Mouse (Mus musculus) spleen, embryonic (tissue): Measurements from ENCODE around the gene Pla2g6.

Experiments
- CTCF ChIA-PET: fragments of 350-600 bp; sonication (Branson Sonifier 250); formaldehyde crosslinking; loops from one replicate; lab custom pipeline; 2022; lab: Charles Lee

Gene Pla2g6

DNA sequence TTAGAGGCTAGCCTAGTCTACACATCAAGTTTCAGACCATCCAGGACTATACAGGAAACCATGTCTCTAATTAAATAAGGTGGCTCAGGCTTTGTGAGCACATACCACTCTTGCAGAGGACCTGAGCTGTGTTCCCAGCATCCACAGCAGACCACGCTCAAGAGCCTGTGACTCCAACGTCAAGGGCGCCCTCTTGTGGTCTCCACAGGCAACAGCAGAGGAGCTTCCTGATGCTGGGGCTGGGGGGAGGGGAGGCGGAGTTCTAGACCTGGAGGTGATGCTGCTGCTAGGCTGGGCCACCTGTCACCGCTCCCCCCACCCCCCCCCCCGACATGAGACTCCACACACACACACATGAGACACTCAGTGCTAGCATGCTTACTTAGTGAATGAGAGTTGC lies 48.0 kb downstream of the Pla2g6 start:
- CTCF ChIA-PET, result interaction anchor here (0.7 kb wide), 1 partner anchor 1475 kb away, joined by 6 read pairs; no protein-coding TSS in a partner anchor

DNA sequence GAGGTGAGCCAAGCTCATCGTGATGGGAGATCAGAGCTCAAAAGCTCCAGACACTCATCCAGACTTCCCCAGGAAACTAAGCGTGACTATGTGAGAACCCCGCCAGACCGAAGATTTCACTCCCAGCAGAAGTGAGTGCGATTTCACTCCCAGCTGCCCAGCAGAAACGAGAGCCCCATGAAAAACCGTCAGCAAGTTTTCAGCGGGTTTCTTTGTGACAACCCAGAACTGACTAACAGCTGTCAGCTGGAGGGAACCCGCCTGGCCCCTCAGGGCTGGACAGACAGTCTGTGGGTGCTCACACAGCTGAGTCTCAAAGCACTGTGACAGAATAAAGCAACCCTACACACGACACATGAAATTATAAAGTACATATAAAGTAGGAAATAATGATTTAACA lies 50.5 kb downstream of the Pla2g6 start:
- CTCF ChIA-PET, result no interaction called here

DNA sequence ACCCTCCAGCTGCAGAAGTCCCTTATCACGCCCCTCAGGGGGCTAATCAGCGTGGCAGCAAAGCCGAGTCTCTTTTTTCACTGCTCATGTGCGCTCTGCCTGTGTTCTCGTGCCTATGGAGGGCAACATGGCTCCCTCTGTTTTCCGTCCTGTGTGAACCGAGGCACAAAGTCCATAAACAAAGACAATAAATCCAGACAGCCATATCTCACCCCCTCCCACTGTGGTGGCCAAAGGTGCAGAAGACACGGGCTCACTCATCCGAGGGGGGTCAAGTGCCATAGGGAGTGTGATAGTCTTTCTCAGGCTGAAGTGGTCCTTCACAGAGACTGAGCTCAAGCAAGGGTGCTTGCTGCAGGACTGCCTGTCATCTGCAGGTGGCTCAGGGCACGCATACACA lies 55.2 kb downstream of the Pla2g6 start:
- CTCF ChIA-PET, result interaction anchor here (0.7 kb wide), 1 partner anchor 183 kb away, joined by 12 read pairs; no protein-coding TSS in a partner anchor

DNA sequence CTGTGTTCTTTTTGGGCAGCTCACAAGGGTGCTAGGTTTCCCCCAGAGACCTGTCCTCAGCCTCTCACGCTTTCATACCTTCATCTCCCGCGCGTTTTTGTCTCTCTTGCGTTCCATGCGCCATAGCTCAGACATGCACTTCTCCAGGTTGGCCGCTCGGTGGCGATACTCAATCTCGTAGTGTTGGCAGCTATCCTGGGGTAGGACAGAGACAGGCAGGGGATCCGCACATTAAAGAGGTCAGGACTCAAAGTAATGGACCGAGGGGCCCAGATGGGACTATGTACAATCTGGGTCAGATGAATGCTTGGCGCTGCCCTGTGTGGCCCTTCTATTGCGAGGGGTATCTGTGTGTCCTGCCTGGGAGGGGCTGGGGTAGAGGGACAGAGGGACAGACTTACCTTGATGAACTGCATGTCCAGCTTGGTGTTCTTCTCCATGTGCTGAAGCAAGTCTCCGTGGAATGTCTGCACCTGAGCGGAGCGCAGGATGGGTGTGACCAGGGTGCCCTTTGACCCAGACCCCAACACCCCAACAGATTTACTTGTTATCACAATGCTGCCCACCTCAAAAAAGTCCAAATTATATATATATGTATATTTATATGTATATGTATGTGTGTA lies 57.0 kb downstream of the Pla2g6 start:
- CTCF ChIA-PET, result interaction anchor here (1.1 kb wide), 1 partner anchor 131 kb away, joined by 3 read pairs; the partner anchor contains the start of gene Polr2f

DNA sequence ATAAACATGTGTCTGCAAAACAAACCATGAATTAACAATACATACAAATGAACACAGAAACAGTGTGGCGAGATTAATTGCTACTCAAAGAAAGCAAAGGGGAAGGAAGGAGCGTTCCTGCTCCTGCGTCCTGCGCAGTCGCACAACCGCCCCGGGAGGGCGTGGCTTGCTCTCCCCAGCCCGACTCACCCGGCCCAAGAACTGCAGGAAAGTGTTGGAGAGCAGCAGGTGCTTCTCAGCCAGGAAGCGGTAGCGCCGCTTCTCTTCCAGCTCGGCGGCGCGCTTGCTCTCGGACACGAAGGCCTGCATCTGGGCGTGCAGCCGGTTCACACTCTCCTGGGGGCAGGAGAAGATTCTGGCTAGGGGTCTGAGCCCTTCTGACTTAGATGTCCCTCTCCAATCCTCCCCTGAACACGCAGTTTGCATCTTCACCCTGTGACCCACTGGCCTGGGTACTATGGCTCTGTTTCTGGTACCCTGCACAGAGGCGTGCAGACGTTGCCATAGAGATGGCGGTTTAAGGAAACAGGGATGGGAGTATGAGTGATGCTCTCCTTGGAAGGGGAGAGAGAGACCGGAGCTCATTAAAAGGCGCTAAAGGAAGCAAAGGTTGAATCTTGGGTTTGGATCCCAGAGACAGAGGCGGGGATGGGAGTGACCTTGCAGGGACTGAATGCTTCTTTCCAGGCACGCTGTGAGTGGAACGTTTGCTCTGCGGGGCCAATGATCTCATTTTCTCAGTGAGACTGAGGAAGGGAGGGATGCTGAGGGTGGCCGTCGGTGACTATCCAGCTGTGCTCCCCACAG lies 57.7 kb downstream of the Pla2g6 start:
- CTCF ChIA-PET, result interaction anchor here (1.1 kb wide), 1 partner anchor 130 kb away, joined by 3 read pairs; the partner anchor contains the start of gene Polr2f

DNA sequence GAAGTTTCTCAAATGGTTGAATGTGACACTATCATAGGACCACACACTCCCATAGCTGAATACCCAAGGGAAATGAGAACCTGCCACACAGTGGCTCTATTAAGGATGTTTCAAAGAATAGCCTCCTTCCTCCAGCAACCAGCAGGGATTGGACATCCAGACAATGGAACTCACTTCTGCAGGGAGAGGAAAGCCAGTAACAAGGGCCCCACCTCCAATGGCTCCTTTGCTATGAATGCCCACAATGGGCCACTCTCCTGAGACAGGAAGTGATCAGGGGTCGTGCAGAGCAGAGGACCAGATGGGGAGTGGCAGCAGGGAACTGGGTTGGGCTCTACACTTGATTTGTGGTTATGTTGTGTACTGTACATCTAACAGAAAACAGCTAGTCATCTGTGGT lies 59.7 kb downstream of the Pla2g6 start:
- CTCF ChIA-PET, result no interaction called here

DNA sequence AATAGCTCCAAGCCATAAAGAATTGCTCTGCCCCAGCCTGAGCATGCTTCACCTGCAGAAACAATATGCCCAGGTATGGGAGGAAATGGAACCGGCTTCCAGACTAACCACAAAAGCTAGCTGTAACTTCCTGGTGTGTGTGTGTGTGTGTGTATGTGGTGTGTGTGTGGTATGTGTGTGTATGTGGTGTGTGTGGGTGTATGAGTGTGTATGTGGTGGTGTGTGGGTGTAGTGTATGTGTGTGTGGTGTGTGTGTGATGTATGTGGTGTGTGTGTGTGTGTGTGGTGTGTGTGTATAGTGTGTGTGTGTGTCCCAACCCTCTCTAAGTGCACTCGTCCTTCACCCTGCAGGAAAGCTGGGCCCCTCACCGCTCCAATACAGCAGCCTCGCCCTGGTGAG lies 62.8 kb downstream of the Pla2g6 start:
- CTCF ChIA-PET, result interaction anchor here (0.6 kb wide), 1 partner anchor 507 kb away, joined by 9 read pairs; no protein-coding TSS in a partner anchor

DNA sequence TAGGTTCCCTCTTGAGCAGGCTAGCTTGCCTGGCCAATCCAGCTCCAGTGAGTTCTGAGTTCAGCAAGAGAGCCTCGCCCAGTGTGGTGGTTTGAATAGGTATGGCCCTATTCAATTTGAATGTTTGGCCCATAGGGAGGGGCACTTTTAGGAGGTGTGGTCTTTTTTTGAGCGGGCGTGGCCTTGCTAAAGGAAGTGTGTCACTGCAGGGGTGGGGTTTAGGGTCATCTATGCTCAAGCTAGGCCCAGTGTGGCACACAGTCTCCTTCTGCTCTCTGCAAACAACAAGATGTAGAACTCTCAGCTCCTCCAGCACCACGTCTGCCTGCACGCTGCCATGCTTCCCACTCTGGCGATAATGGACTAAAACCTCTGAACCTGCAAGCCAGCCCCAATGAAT lies 64.5 kb downstream of the Pla2g6 start:
- CTCF ChIA-PET, result no interaction called here

DNA sequence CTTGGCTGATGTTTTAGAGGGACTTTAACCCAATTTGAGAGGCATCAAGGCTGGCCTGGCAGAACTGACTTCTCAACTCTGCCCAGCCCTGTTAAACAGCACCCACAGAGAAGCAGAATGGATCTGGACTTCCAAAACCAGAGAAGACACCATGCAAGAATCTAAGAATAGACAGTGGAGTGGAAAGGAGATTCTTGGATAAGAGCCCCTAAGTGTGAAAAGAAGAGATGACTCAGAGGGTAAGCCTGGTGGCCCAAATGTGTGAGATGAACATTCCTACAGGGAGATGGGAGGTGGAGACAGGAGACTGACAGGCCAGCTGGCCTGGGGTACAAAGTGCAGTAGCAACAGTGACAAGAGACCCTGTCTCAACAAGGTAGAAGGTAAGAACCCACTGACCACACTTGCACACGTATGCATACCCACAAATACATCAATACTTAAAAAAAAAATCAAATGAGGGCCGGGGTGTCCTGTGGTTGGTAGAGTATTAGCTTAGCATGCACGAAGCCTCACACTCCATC lies 65.3 kb downstream of the Pla2g6 start:
- CTCF ChIA-PET, result interaction anchor here (0.6 kb wide), 1 partner anchor 12 kb away, joined by 8 read pairs; no protein-coding TSS in a partner anchor

DNA sequence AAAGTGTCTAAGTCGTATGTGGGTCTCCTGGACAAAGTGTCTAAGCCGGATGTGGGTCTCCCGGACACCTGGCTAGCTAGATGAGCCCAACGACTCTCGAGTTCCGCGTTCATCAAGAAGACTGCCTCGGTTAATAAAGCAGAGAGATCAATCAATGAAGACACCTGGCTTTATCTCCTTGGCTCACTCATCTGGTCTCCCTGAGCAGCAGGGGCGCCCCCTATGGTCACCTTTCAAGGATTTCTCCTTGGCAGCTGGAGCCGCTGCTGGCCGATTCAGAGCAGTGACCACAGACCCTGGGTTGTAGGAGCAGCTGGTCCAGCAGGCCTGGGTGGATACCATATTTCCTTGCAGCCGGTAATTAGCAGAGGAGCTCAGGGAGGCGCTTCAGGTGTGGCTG lies 65.8 kb downstream of the Pla2g6 start:
- CTCF ChIA-PET, result no interaction called here

DNA sequence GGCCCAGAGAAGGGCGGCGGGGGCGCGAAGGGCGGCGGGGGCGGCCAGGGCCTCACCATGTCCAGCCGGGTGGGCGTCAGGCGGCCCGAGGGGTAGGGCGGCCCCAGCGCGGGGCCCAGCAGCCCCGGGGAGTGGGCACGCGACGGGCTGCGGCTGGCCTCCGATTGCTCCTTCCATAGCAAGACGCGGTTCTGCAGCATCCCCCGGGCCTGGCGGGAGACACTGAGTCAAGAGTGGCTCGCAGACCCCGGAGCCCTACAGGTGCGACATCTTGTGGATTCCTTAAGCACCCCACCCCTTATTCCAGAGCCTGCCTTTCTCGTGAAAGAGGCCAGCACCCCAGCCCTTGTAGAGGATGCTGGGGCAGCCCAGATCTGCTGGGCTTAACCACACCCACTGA lies 66.4 kb downstream of the Pla2g6 start:
- CTCF ChIA-PET, result no interaction called here

DNA sequence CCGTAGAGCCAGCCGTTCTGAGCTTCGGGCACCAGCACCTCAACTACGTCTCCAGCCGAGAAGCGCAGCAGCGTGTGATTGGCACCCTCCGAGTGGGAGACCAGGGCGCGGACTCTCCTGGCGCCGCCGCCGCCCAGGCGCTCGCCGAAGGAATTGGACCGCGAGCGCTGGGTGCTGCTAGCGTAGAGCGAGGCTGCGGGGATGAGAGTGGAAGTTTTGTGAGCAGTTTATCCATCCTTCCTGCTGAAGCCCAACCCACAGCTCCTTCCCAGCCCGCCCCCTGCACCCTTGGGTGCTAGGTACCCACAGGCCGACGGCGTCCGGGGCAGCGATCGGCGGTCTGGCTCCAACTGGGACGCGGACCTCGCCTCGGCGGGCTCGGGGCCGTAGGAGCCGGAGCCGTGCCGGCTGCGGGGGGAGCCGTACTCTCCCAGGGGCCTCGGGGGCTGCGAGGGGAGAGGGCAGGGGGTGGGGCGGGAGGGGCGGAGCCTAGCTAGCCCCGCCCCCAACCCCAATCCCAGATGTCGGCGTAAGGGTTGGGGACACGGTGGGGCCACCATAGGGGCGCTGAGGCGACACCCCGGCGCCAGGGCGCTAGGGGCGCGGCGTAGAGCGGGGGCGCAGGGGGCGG lies 67.0 kb downstream of the Pla2g6 start:
- CTCF ChIA-PET, result no interaction called here

DNA sequence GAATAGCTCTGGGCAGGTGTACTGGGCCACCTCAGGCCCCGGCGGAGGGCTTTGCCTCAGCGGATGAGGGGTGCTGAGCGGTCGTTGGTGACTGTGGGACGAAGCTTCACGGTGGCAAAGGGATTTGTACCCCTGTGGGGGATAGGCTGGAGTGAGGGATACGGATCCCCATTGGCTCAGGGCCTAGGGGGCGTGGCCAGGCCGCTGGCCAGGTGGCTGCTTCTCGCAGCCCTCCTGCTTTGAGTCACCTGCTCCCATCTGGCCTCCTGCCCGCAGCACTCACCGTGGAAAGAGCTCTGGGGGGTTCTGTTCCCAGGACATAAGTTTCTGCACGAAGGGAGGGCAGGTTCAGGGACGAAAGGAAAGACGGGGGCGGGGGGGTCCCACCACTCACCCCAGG lies 69.7 kb downstream of the Pla2g6 start:
- CTCF ChIA-PET, result no interaction called here

DNA sequence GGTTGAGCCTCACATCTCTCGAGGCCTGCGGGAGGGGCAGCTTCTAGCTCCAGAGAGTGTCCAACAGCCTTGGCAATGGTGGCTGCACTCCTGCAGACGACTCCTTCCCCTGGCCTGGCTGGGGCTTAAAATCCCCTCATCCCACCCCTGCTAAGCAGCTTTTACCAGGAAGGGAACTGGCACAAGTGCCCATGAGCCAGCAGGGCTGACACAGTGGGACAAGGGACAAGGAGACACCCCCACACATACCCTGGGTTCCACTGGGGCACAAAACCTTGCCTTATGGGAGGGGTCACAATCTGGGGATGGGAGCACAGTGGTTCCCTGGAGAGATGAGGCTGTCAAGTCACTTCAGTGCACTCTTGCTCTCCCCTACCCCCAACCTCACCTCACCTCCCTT lies 73.5 kb downstream of the Pla2g6 start, which contains the start of gene Slc16a8:
Gene Slc16a8 (minus strand): TSS at position 101 of the 400 bp plus-strand sequence.
- CTCF ChIA-PET, result no interaction called here

DNA sequence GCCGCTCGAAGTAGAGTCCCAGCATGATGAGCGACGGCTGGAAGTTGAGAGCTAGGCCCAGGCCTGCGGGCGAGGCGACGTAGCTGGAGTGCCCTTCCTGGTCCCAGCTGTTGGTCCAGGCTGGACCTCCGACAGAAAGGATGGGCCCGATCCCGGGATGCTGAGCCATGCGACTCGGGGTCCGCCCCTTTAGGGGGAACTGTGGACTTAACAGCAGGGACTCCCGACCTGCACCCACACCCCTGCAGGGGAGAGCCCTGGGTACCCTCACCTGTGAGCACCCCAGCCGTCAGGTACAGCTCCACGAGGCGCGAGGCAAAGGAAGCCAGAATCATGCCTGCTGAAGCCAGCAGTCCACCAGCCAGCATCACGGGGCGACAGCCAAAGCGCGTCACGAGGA lies 75.6 kb downstream of the Pla2g6 start:
- CTCF ChIA-PET, result no interaction called here

DNA sequence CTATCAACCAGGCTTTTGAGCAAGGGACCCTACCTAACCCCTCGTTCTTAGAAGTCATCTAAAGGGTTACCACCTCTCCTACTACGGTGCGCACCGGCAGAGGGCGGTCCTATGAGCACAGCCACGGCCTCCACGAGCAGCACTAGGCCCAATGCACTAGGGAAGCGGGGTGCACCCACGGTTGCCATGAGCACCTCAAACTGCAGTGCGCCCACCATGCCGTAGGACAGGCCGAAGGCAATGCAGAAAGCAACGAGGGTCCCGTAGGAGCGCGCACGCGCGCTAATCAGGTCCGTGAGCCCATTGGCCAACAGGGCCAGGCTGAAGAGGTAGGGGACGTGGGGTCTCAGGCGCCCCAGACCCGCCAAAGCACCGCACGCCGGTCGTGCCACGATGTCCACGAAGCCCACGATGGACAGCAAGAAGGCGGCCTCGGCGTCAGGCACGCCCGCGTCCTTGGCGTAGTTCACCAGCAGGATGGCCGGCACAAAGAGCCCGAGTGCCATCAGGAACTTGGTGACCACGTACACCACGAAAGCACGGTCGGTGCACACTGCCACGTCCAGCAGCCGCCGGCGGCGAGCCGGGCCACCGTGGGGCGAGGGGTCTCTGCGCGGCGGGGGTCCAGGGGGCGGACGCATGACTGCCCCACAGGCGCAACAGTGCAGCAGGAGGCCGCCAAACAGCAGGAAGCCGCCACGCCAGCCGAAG lies 76.3 kb downstream of the Pla2g6 start:
- CTCF ChIA-PET, result no interaction called here

DNA sequence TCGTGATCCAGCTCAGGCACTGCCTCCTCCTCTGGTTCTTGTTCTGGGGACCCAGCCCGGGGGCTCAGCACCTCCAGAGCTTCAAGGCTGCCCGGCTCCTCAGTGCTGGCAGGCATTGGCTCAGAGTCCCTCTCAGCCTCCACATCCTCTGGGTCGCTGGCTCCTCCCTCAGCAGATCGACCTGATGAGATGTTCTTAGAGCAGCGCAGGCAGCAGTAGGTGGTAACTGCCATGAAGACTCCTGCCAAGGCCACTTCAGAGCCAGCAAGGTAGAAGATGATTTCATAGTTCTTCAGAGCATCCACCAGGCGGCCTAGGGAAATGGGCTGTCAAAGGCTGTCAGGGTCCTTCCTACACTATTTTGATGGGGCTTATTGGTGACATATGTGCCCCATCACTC lies 77.0 kb downstream of the Pla2g6 start:
- CTCF ChIA-PET, result no interaction called here

DNA sequence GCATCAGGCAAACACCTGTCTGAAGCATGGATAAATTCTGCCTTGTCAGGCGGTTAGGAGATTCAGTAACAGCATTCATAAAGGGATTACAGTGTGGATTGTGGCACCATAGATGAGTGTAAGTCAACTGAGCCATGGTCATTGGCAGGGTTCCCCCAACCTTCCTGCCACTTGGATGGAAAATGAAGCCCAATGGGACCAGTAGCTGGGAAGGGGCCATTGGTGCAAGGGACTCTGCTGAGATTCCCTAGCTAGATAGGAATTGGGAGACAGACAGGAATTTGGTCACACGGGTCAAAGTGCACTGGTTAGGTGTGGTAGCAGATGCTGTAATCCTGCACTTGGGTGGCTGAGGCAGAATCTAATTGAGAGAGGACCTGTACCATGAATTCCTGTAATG lies 78.0 kb downstream of the Pla2g6 start:
- CTCF ChIA-PET, result interaction anchor here (0.6 kb wide), 1 partner anchor 572 kb away, joined by 3 read pairs; no protein-coding TSS in a partner anchor

DNA sequence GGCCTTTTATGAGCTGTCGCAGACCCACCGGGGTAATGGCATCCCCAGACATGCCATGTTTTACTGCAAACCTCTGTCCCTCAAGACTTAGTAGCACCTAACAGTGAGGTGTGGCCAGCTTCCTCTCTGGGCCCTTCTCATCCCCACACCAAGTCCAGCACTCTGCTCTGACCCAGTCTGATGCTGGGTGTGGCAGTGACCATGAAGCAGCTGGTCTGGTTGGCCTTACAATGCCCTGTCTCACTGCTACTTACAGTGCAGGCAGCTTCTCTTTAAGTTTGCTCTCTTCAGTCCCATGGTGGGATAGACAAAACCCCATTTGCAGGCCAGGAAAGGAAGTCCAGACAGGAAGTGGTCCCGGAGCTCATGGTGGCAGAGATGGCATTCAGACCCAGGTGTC lies 82.9 kb downstream of the Pla2g6 start:
- CTCF ChIA-PET, result no interaction called here

DNA sequence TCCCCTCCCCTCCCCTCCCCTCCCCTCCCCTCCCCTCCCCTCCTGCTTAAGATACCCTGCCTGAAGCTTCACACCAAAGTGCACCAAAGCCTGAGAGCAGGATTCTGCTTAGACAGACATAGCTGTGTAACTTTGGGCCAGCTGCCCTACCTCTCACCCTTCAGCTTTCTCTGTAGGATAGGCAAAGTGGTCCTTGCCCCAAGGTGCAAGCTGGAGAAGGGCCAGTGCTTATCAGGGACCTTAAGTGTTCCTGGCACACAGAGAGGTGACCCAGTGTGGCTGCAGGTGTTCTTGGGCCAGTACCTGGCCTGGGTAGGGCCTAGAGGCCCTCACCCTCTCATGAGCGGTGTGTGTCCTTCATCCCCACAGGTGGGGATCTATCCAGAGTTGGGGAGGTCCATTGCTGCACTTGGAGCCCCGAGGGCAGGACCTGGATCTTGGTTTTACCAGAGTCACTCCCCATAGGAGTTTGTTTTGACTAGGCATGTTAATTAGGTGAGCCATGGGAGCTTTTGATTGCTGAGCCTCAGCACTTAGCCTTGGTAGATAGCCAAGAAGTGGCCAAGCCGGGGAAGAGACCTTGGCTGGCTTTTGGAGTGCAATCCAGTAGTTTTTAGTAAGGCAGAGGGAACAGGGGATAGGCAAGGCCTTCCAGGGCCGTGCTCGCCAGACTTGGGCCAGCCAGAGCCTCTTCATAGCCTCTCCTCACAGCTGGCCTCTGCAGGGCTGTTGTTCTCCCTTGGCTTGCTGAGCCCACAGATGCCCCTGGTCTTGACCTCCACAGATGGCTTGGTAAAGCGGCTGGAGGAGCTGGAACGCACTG lies 83.9 kb downstream of the Pla2g6 start:
- CTCF ChIA-PET, result interaction anchor here (0.5 kb wide), 1 partner anchor 770 kb away, joined by 3 read pairs; no protein-coding TSS in a partner anchor
